Mouse (Mus musculus) limb, embryonic 14.5 days (tissue): ENCODE measurements around the gene Casp9. TPM values are rescaled to one million over a fixed set of nuclear protein-coding genes. Genes with fewer than 3 reads are reported as not detected.

Experiments
- ATAC-seq: fragments of 200-750 bp; cut with Nextera tagmentation; 2 replicates; pipeline ENCODE4 v1.8.0; 2017; ENCODE audit warnings: low read depth, moderate number of reproducible peaks, moderate TSS enrichment; ENCODE audit not compliant: low FRiP score
- DNase-seq: peaks from one replicate; pipeline ENCODE4 v3.0.0-alpha.2; 2015; ENCODE audit warnings: low spot score
- H3K27ac ChIP-seq: fragments of 300-500 bp; sonication (generic); replicated peaks from 2 replicates; pipeline ENCODE4 v1.5.1; 2014; ENCODE audit warnings: low read depth, mild to moderate bottlenecking, low read length, moderate library complexity, mixed read lengths
- H3K27me3 ChIP-seq: fragments of 300-500 bp; sonication (generic); 2 replicates; pipeline ENCODE4 v1.6.1; 2014; ENCODE audit warnings: low read length, mixed read lengths; ENCODE audit not compliant: control insufficient read depth, insufficient read depth
- H3K36me3 ChIP-seq: fragments of 300-500 bp; sonication (generic); 2 replicates; pipeline ENCODE4 v1.6.1; 2014; ENCODE audit warnings: mild to moderate bottlenecking, low read length, moderate library complexity, mixed read lengths; ENCODE audit not compliant: control insufficient read depth, insufficient read depth
- H3K4me1 ChIP-seq: fragments of 300-500 bp; sonication (generic); 2 replicates; pipeline ENCODE4 v1.6.1; 2014; ENCODE audit warnings: antibody characterized with exemption, low read length, mixed read lengths; ENCODE audit not compliant: control insufficient read depth, insufficient read depth
- H3K4me2 ChIP-seq: fragments of 300-500 bp; sonication (generic); replicated peaks from 2 replicates; pipeline ENCODE4 v1.6.1; 2014; ENCODE audit warnings: low read depth, mild to moderate bottlenecking, low read length, moderate library complexity; ENCODE audit not compliant: severe bottlenecking
- H3K4me3 ChIP-seq: fragments of 300-500 bp; sonication (generic); replicated peaks from 2 replicates; pipeline ENCODE4 v1.5.1; 2014; ENCODE audit warnings: low read length
- H3K9ac ChIP-seq: fragments of 300-500 bp; sonication (generic); 2 replicates; pipeline ENCODE4 v1.6.1; 2014; ENCODE audit warnings: mild to moderate bottlenecking, low read depth, low read length, moderate library complexity; ENCODE audit not compliant: severe bottlenecking
- H3K9me3 ChIP-seq: fragments of 300-500 bp; sonication (generic); 2 replicates; pipeline ENCODE4 v1.6.1; 2016; ENCODE audit warnings: low read length; ENCODE audit not compliant: control insufficient read depth
- POLR2A ChIP-seq: fragments of 200-500 bp; IDR thresholded peaks from 2 replicates; pipeline ENCODE4 v1.8.0; 2012; ENCODE audit warnings: inconsistent platforms, mild to moderate bottlenecking, moderate library complexity, borderline replicate concordance; ENCODE audit not compliant: insufficient read depth, insufficient read length; ENCODE audit errors: extremely low read depth
- WGBS: fragments of 180-500 bp; shearing (Covaris S2); extraction: QIAGEN DNeasy Blood & Tissue Kit; methylation state at CpG from one replicate; pipeline ENCODE4 v1.1.7; 2014; 5-methylcytosine and 5-hydroxymethylcytosine counted together
- polyA plus RNA-seq, 2 experiments: library from polyadenylated mRNA; depleted of rRNA in 1 of 2; stranded (reverse) in 1 of 2; unstranded in 1 of 2; fragments of >200 nt; fragmentation: Nextera tagmentation in 1 of 2; extraction: Ambion mirVana in 1 of 2; gene quantifications; 2 replicates each; pipeline versions ENCODE4 v1.2.1 to v1.2.3; 2012 to 2014

The Casp9 gene
- polyA plus RNA-seq, 2 experiments = 11.2 to 20.4 TPM

GRCm38 (mm10) chr4:141787462-141787861 is 6.0 kb upstream of the Casp9 start:
- Histone ChIP-seq H3K27ac (no peak overlapping the region), H3K9ac (no peak overlapping the region), H3K9me3 (no peaks in the 10 kb centered on the region), H3K27me3 (no peaks in the 10 kb centered on the region), H3K4me3 (no peak overlapping the region), H3K36me3 (peaks cover 39% of the 10 kb centered on the region), H3K4me2 (no peak overlapping the region), H3K4me1 (peaks cover 6% of the 10 kb centered on the region; the same call in 1 of the 2 replicates)
- no peak for ATAC-seq
- no peak for TF ChIP-seq POLR2A
- no peak for DNase-seq
- WGBS = 85% methylated on average over 7 of the region's 7 CpGs

- WGBS = 49% methylated on average over 3 of the region's 3 CpGs
- H3K27ac ChIP-seq = 0 out of 2 replicates have a peak overlapping the region, but pooled peaks have one; percentile 58
- H3K9me3 ChIP-seq = no peaks in the 10 kb centered on the region
- ATAC-seq (no peak), DNase-seq (no peak)
- H3K27me3 ChIP-seq = no peaks in the 10 kb centered on the region
- no peak for TF ChIP-seq POLR2A
- H3K4me2 ChIP-seq = peak overlapping the region; percentile 89
- peaks cover 6% of the 10 kb centered on the region; the same call in 1 of the 2 replicates for H3K4me1 ChIP-seq
- H3K9ac ChIP-seq = peak overlapping the region; percentile 87
- peak overlapping the region; percentile 97 for H3K4me3 ChIP-seq
- peaks cover 18% of the 10 kb centered on the region for H3K36me3 ChIP-seq
Observed at GRCm38 (mm10) chr4:141789564-141790218, 3.7 kb upstream of the Casp9 start.

- H3K9ac ChIP-seq = peak within 1 kb of the TSS; percentile 87
- WGBS = under 1% methylated on average over 37 of the region's 42 CpGs
- TF ChIP-seq POLR2A = peak; percentile 72; the same call in 1 of the 2 replicates
- peak within 1 kb of the TSS; percentile 89 for H3K4me2 ChIP-seq
- peak; percentile 99 for DNase-seq
- no peaks in the 10 kb centered on the region for H3K27me3 ChIP-seq
- no peaks in the 10 kb centered on the region for H3K9me3 ChIP-seq
- ATAC-seq = peak; percentile 91
- H3K27ac ChIP-seq = 0 out of 2 replicates have a peak within 1 kb of the TSS, but pooled peaks have one; percentile 58
- peaks cover 12% of the 10 kb centered on the region; the same call in 1 of the 2 replicates for H3K4me1 ChIP-seq
- peak within 1 kb of the TSS; percentile 97 for H3K4me3 ChIP-seq
- peaks cover 14% of the 10 kb centered on the region for H3K36me3 ChIP-seq
Observed at GRCm38 (mm10) chr4:141790524-141790990, 2.9 kb upstream of the Casp9 start, which contains the start of gene Dnajc16. Dnajc16 (minus strand) TSS chr4:141790931.

GRCm38 (mm10) chr4:141791486-141791885 is 1.9 kb upstream of the Casp9 start:
- peaks cover 9% of the 10 kb centered on the region for H3K36me3 ChIP-seq
- WGBS = 92% methylated on average over 7 of the region's 7 CpGs
- no peak for TF ChIP-seq POLR2A
- no peak overlapping the region for H3K9ac ChIP-seq
- H3K27me3 ChIP-seq = no peaks in the 10 kb centered on the region
- DNase-seq = no peak
- no peak overlapping the region for H3K4me3 ChIP-seq
- ATAC-seq = no peak
- no peak overlapping the region; the same call in 1 of the 2 replicates for H3K4me2 ChIP-seq
- H3K27ac ChIP-seq = no peak overlapping the region
- H3K9me3 ChIP-seq = no peaks in the 10 kb centered on the region
- H3K4me1 ChIP-seq = peaks cover 12% of the 10 kb centered on the region; the same call in 1 of the 2 replicates

- Histone ChIP-seq H3K27me3 (no peaks in the 10 kb centered on the region), H3K4me1 (peaks cover 12% of the 10 kb centered on the region; the same call in 1 of the 2 replicates), H3K9ac (no peak overlapping the region), H3K4me2 (no peak overlapping the region), H3K36me3 (peaks cover 12% of the 10 kb centered on the region; the same call in 1 of the 2 replicates), H3K4me3 (no peak overlapping the region), H3K9me3 (no peaks in the 10 kb centered on the region), H3K27ac (no peak overlapping the region)
- no peak for ATAC-seq
- WGBS = 89% methylated on average over 8 of the region's 8 CpGs
- no peak for DNase-seq
- no peak for TF ChIP-seq POLR2A
Observed at GRCm38 (mm10) chr4:141791951-141792350, 1.5 kb upstream of the Casp9 start.
